Mouse (Mus musculus) spleen, postnatal 4 days (tissue): ENCODE results near the gene Prkcq.
A peak's percentile ranks its signal among the peaks of the same experiment; 100 is the strongest.

Experiments
- DNase-seq, 2 experiments: peaks; one replicate each; pipeline ENCODE4 v3.0.0; 2022; ENCODE audit warnings: low spot score in 2 of 2

Gene Prkcq

DNA sequence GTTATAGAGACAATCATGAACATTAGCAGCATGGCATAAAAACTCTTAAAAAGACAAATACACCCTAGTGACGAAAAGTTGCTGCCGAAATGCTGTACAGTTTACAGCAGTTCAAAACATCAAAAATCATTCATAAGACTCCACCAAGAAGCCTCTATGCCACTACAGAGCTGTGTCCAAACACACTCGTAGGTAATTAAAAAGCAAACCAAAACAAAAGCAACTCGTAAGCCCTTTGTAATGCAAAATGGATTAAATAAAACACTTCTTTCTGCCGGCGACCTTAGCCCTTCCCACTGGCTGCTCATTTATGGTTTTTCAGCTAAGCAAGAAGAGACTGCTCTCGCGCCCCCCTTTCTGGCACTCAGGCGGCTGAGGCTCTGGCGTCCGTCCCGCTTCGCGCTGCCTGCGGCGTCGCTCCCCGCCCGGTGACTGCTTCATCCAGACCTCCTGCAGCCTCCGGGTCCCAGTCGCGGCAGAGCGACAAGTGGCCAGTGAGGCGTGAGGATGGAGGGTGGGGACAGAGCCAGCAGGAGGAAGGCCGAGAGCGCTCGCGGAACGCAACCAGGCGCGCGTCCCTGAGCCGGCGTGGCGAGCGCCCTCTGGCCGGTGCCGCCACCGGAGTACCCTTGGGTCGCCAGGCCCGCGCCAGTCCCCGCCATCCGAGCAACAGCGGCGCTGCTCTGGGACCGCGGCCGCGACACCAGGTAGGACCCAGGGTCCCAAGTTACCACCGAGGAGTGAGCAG, at the start of gene Prkcq:
Gene Prkcq (plus strand): TSS at position 355 of the 748 bp plus-strand sequence.
- peak; percentile 29 to 72 for DNase-seq

DNA sequence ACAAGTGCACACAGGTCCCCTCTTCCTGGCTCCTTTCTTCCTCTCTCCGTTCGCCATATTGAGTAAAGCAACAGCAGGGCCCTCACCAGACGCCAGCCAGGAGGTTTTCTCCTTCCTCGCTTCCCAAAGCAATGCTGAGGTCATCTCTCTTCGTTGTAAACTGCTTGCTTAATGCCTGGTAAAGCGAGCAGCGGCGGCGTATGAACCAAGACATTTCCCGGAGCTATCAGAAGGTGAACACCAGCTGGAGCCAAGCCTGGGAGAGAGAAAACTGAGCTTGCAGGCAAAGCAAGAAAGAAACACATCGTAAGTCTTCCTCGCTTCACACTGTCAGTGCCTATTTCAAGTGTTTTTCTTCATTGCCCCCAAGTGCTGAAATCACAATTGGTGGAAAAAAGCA, 41.0 kb upstream of the Prkcq start:
- no peak for DNase-seq

DNA sequence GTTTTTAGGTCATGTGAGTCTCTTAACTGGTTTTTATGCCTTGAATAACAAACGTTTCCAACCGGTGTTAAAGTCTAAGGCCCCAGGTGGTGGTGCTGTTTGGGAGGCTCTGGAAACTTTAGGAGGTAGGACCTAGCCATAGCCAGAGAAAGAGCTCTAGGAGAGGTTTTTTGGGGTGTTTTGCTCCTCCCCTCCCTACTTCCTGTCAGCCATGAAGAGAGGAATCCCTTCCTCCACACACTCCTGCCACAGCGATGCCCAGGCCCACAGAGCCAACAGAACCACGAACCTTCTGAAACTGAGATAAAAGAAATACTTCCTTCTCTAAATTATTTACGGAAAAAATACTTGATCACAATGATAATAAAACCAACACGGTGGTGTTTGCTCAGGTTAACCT, 36.2 kb upstream of the Prkcq start:
- no peak for DNase-seq

DNA sequence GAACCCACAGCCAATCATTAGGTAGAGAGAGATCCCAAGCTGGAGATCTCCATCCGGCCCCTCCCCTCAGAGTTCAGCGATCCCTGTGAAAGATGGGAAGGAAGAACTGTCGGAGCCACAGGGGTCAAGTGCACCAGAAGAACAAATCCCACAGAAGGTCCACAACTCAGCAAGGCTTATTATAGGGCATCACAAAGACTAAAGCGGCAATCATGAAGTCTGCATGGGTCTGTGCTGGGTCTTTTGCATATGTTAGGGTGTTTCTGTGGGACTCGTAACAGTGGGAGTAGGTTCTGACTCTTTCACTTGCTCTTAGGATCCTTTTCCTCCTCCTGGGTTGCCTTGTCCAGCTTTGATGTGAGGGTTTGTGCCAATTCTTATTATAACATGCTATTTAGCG, 33.8 kb upstream of the Prkcq start:
- no peak for DNase-seq

DNA sequence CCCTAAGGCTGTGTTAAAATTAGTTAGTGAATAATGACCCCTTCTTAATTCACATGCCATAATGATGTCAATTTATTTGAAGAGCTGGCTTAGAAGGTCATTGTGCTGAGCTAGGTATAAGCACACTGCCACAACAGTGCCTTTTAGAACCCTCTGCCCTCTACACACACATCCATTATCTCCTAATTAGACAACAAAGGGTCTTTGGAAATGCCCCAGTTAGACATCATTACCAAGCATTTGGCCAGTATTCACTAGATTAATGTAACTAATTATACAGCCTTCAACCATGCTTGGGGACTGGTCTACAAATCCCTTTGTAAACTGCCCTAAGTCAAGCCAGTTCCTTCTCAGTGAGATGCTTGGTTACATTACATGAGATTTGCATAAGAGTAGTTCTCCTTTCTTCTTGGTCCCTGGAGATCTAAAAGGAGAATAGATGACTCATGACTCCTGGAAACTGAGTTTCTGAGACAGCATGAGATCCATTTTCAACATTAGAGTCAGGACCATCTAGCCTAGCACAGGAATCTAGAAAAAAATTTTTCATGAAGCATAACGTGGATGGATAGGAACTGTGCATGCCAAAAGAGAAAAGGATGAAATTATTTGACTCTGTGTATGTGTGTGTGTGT, 32.3 kb upstream of the Prkcq start:
- no peak for DNase-seq

DNA sequence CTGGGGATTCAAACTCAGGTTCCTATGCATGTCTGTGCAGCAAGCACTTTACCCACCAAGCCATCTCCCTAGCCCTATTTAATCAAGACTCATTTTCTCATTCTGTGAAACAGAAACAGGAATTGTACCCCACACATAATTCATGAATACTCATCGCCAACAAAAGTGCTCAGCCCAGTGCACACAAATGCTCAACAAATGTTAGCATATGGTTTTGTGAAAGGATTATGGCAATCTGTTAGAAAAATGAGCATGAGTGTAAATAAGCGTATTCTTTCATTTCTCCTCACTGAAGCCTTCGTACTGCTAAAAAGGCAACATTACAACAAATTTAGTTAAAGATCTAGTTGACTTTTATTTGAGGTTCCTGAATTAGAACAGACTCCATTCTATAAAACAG, 31.5 kb upstream of the Prkcq start:
- DNase-seq, result no peak

DNA sequence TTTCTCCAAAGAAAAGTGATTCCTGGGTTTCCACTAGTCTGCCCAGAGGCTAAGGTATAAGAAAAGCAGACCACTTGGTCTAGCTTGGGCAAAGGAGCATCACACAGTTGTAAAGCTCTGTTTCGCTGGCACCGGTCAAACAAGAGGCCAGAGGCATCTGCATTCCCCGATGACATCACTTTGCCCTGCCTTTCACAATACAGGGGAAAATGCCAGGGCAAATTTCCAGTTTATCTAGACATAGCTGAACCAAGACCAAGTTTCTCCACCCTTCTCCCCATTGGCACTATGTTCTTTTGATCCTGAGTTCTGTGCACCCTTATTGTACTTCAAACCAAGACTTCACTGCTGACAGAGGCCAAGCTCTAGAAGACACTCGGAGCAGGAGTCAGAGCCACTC, 22.8 kb upstream of the Prkcq start:
- DNase-seq, result no peak

DNA sequence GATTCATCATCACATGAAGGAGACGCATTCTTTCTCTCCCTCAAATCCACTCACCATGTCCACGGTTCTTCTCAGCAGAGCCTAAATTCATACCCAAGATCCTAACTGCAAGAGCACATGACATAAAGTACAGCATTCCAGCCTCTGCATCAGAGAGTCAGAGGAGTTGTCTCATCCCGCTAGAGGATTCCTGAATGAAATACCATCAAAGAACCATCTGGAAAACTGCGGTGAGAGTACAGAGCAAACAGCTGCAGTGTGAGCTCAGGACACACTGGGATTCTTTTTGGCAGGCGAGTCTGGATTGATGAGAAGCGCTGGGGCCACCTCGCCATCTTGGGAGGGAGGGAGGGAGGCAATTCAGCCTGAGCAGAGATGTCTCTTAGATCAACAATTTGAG, 20.9 kb upstream of the Prkcq start:
- no peak for DNase-seq

DNA sequence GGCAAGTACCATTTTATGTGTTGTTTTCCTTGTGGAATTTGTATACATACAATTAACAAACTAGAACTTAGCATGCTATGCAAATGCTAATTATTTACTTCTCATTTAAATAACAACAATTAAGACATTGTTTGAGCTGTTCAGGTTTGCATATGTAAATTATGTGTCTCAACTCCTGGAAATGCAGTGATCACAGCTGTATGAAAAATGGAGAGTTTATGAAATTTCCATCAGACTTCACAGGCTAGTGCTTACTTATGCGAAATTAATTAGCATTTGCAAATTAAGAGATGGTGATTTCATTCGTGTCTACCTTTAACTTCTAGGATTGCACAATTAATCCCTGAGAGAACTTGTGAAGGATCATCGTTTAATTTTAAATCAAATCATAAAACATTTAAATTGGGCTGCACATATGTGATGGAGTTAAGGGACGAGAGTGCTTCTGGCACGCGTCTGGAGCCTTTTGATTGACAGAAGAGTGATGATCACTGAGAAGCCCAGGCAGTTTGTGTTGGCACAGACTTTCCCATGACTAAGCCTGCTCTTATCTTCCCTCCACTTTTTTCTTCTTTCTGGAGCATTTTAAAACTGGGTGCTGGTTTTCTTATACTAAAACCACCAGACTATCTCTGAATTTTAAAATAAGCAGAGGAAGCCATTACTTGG, 20.1 kb upstream of the Prkcq start:
- DNase-seq, result no peak

DNA sequence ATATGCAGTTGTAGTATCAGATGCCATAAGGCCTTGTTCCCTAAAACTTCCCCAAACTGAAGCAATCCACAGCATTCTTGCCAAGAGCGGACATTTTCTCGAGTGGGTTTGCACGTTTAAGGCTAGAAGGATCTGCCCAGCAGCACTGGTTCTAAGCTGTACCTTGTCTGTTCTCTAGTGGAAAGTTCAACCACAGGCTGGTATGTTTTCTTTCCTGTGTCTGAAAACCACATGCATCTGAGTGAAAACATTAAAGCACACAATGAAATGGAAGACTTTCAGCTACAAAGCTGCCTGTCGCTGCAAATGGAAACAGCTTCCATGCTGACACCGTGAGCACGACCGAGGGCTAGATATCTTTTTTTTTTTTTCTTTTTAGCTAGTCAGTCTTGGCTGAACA, 12.3 kb upstream of the Prkcq start:
- no peak for DNase-seq

DNA sequence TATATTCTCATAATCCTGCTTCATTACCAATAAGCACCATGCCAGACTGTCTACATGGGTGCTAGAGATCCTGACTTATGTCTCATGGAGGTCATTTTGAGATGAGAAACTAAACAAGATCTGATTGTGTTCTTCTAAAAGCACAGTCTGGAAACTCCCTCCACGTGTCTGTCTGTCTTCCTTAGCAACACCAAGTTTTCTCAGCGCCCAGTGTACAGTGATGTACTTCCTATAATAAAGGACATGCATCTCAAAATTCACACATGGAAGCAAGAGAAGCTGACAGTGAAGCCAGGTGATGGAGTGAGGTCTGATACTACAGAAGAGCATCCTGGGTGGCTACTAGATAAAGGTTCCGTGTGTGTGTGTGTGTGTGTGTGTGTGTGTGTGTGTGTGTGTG, 11.2 kb upstream of the Prkcq start:
- no peak for DNase-seq

DNA sequence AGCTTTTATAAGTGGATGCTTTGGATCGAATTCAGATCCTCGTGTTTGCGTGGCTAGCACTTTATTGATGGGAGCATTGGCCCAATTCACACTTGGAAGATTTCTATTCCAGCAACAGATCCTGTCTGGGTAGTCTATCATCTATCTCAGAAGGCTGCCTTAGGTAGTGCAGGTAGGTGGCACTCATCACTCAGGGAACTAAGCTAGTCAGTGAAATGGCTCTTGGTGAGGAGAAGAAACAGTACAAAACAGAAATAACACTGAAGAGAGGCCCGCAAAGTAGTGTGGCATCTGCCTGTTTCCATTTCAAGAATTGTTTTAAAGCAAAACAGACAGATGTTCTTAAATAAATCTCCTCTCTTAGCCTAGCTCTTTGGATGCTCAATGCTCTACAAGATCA, 10.6 kb upstream of the Prkcq start:
- no peak for DNase-seq

DNA sequence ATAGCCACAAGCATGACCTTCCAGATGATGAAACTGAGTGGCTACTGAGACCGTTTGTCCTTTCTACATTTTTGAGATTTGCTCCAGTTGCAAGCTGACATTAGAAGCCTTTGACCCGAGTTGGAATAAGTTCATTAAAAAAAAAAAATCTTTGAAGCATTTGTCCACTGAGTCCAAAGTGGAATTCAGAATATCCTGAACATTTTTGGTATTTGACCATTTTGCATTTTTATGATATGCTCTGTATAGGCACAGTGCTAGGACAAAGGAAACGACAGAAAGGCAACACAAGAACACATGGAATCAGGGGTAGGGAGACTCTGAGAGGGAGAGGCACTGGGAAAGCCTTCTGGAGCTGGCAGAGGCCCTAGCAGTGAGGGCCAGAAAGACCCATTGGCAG, 9.2 kb upstream of the Prkcq start:
- DNase-seq, result no peak

DNA sequence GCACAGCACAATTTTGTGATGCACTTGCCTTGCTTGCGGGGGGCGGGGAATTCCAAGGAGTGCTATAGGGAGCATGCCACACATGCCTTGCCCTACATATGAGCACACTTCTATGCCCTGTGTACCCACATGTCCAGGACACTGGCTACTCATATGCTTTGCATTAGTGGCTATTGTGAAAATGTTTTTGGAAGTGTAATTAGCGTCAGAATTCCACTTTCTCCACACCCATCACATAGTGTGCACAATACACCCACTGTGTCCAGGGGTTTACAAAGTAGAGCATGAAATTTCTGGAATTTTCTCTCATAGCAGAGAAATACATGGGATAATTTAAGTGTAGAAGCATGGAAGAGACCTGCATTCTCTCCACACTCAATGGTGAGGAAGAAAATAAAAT, 7.7 kb upstream of the Prkcq start:
- no peak for DNase-seq

DNA sequence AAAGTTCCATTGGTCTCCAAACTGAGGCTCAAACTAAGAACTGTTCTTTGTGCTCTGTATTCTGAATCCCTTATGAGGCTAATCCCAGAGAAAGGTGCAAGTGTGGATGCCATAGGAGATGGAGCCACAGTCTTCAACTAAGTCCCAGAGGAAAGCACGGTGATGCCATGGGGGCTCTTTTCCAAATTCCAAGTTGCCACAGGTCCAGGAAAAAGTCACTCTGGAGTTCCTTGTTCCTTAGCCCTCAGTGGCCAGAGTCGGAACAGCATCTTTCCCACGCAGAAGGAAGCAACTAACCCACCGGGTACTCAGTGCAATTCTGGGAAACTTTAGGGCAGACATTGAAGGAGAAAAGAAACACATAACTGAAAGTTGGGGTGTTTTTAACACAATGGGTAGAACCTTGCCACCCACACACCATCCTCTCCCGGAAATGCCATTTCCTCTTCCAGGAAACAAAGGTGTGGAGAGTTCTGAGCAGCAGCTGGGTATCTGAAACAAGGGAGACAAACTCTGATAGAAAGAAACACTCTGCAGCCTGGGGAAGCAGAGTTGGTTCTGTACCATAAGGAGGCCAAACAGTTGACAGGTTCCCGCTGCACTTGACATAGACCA, 2.1 kb upstream of the Prkcq start:
- DNase-seq, result no peak

DNA sequence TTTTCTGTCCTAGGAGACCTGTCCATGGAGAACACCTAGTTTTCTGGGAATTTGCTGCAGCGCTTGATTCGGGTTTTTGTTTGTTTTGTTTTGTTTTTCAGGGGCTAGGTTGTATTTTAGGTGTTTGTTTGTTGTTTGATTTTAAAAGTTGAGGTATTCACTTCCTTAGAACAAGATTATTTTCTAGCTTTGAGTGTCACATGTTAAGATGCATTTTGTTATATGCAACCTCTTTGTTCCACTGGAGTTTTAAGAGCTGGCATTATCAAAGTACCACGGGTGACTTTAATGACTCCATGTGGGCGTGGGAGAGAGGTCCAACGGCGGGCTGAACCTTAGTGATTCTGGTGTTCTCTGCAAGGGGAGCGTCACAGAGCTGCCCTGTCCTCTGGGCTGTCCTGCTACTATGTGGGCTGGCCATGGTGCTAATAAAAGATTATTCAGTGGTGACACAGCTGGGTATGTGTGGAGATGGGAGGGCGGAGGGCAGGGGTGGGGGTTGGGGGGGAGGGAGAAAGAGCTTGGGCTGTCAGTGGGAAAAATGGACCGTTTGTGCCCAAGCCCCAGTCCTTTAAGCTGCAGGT, 1.0 kb downstream of the Prkcq start:
- no peak for DNase-seq

DNA sequence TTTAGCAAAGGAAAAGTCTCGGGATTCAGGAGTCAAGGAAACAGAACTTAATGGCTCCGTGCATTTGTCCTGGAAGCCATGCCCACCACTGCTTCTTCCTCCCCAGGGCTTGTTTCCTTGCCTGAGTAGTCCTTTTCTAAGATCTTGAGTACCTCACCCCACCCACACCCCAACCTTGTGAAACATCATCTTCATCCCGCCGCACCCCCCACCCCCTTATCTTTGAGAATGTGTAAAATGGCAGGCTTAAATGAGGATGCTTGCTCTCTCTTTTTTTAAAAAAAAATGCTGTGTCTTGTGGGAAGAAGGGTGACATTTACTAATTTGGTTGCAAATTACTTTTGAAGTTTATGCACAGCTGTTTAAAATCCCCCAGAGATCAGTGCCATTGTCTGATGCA, 1.6 kb downstream of the Prkcq start:
- no peak for DNase-seq

DNA sequence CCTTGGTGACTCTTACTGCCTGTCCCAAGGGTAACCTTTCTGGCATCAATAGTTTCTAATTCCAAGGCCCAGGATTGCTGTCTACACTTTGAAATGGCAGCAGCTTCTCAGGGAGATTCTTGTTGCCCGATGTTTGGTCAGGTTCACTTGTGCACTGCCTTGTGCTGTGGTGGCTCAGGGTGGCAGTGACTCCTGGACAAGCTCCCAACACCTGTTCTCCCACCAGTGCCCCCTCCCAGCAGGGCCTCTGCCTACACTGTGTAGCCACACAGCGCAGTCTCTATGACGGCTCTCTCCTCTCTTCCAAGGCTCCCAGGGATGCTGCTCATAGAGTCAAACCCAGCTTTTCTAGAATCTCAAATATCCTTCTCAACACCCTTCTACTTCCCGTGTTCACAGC, 2.2 kb downstream of the Prkcq start:
- no peak for DNase-seq

DNA sequence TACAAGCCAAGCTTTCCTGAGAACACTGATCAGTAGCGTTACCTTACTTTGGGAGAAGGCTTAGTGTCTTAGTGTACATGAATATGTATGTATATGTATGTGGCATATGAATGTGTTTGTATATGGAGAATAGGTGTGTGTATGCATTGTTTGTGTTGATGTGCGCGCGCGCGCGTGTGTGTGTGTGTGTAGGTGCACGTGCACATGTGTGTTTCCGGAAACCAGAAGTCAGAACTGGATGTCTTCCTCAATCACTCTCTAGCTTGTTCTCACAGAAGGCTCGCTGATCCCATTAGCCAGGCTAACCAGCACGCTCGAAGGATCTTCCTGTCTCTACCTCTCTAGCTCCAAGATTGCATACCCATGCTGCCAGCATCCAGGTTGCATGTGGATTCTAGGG, 6.0 kb downstream of the Prkcq start:
- DNase-seq, result no peak

DNA sequence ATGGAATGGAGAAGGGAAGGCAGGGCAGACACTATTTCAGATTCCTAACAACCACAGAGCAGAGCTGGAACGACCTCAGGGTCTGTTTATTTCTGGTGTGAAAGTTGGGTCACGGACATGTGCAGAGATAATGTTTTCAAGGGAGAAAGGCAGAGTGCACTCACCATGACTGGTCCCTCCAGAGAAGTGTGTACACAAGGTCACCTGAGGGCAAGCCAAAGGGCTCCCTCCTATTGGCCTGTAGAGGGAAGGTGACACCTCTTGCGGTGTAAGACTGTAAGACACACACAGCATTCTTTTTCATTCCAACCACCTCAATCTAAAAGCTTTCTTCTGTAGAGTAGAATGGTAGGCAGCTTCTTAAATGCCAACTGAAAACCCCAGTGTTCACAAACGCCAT, 9.6 kb downstream of the Prkcq start:
- no peak for DNase-seq

DNA sequence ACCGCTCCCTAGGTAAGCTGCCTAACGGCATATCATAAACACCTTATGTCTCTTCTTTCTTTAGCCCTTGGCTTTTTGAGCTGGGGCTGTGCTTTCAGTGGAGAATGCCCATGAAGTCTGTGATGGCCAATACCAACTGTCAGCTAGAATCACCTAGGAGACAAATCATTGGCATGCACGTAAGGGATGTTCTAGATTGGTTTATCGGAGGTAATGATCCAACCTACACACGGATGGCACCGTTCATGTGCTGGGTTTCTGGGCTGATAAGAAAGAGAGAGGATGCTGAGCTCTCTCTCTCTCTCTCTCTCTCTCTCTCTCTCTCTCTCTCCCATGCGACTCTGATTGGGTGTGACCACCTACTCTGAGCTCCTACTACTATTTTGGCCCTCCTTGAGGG, 10.2 kb downstream of the Prkcq start:
- no peak for DNase-seq

DNA sequence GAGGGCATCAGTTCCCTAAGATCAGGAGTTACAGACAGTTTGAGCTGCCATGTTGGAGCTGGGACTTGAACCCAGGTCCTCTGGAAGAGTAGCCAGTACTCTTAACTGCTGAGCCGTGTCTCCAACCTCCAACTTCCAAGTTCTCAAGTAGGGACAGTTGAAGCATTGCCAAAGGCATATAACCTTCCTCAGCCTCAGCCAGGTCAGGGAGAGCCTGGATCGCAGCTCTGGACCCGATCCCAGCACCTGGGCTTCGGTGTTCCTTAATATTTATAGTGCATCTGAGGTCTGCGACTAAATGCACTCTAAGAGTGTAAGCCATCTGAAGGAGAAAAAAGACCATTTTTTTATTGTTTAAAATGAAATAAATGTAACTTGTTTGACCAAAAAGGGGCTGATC, 12.1 kb downstream of the Prkcq start:
- no peak for DNase-seq

DNA sequence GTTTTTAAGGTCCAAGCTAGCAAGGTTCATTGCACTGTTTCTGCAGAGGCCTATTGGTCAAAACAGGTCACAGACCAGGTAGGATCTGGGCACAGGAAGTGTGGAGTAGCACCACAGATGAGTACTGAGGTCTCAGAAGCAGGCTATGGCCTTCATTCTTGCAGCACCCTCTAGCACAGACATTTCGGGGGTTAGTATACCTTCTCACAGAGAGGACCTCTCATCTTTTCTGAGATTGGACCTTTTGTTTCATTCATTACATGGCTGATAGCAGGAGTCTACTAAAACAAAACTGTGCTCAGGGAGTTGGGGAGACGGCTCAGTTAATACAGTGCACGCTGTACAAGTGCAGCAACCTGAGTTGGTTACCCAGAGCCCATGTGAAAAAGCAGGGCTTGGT, 14.7 kb downstream of the Prkcq start:
- no peak for DNase-seq
